Mouse (Mus musculus) cortical plate, adult 2 months (tissue): Measurements from ENCODE around the gene Baat.

Experiments
- CTCF ChIP-seq: fragments of 200-500 bp; IDR thresholded peaks from 2 replicates; pipeline ENCODE4 v1.5.1; 2011; ENCODE audit warnings: mild to moderate bottlenecking, control low read depth, low read length; ENCODE audit not compliant: insufficient read depth; ENCODE audit errors: extremely low read depth
- POLR2A ChIP-seq: fragments of 200-500 bp; IDR thresholded peaks from 2 replicates; pipeline ENCODE4 v1.6.1; 2011; ENCODE audit warnings: mild to moderate bottlenecking, low read length, control low read depth; ENCODE audit not compliant: insufficient read depth; ENCODE audit errors: extremely low read depth

- no peak for TF ChIP-seq CTCF
- no peak for TF ChIP-seq POLR2A
These were observed 41.3 kb upstream of the Baat start for GRCm38 (mm10) chr4:49547544-49548219.
